ENCODE assay signal across 11 mouse cellular contexts in genomic region chr8:120437207-120437606, GRCm38 (mm10).
A peak's percentile ranks its signal among the peaks of the same experiment; 100 is the strongest.
DNase-seq lines count a peak whose midpoint lies in the region; ATAC-seq and TF ChIP-seq lines count a peak whose summit lies in the region.
"Had no signal": no experiment of that assay in that cellular context is flagged by ENCODE, and none has a peak within 500 bp of the region (broad histone marks: within the 10 kb centered on the region; RNA-seq: fewer than 3 reads in every experiment).

No protein-coding gene starts in this region.

- no peak for DNase-seq in kidney, postnatal 0 days (ENCODE audit: low spot score)
- DNase-seq in kidney, postnatal 4 days: no peak
- peak; percentile 79 for DNase-seq in brain, adult 2 months (ENCODE audit: low read depth, low spot score)
- no peak for DNase-seq in gastrocnemius, postnatal 25 days
- DNase-seq in left cerebral cortex, adult 11 months (ENCODE audit: low spot score): no peak
- DNase-seq: adrenal gland, postnatal 25 days; thymus, postnatal 4 days had no signal

- H3K9ac ChIP-seq in kidney, postnatal 0 days (ENCODE audit: low read depth, low read length): 0 out of 2 replicates have a peak overlapping the region, but pooled peaks have one; percentile 4
- H3K9ac ChIP-seq in forebrain, embryonic 16.5 days (replicated peaks; ENCODE audit: low read depth, low read length): no peak overlapping the region
- H3K9ac ChIP-seq in midbrain, embryonic 16.5 days (ENCODE audit: low read depth, low read length): peak overlapping the region; percentile 32
- no peak overlapping the region for H3K9ac ChIP-seq in intestine, embryonic 16.5 days (ENCODE audit: low read depth, low read length)
- H3K9ac ChIP-seq: liver, embryonic 14.5 days had no signal

- ATAC-seq in kidney, postnatal 0 days (replicated peaks; ENCODE audit: low FRiP score, low read depth): no peak
- no peak for ATAC-seq in forebrain, embryonic 16.5 days
- ATAC-seq in midbrain, embryonic 16.5 days: no peak
- no peak for ATAC-seq in intestine, embryonic 16.5 days

- H3K36me3 ChIP-seq in kidney, postnatal 0 days (ENCODE audit: insufficient read depth, low read length): no peaks in the 10 kb centered on the region
- no peaks in the 10 kb centered on the region for H3K36me3 ChIP-seq in forebrain, embryonic 16.5 days (ENCODE audit: control insufficient read depth, insufficient read depth)
- H3K36me3 ChIP-seq in midbrain, embryonic 16.5 days (ENCODE audit: control insufficient read depth, insufficient read depth, low read length): no peaks in the 10 kb centered on the region
- H3K36me3 ChIP-seq in intestine, embryonic 16.5 days (ENCODE audit: control insufficient read depth, insufficient read depth, low read length): no peaks in the 10 kb centered on the region; the same call in 1 of the 2 replicates

- peaks cover 40% of the 10 kb centered on the region for H3K4me1 ChIP-seq in kidney, postnatal 0 days (replicated peaks; ENCODE audit: insufficient read depth, low read length)
- H3K4me1 ChIP-seq in forebrain, embryonic 16.5 days (replicated peaks; ENCODE audit: control insufficient read depth, insufficient read depth, low read length): peaks cover 66% of the 10 kb centered on the region
- peaks cover 42% of the 10 kb centered on the region for H3K4me1 ChIP-seq in midbrain, embryonic 16.5 days (ENCODE audit: control insufficient read depth, insufficient read depth, low read length)
- H3K4me1 ChIP-seq in intestine, embryonic 16.5 days (ENCODE audit: control insufficient read depth, insufficient read depth, low read length): peaks cover 46% of the 10 kb centered on the region

- no peak overlapping the region for H3K27ac ChIP-seq in kidney, postnatal 0 days
- H3K27ac ChIP-seq in forebrain, embryonic 16.5 days (ENCODE audit: low read length): peak overlapping the region; percentile 64
- peak overlapping the region; percentile 40 for H3K27ac ChIP-seq in midbrain, embryonic 16.5 days (ENCODE audit: low read length)
- no peak overlapping the region for H3K27ac ChIP-seq in intestine, embryonic 16.5 days (ENCODE audit: low read length)
- H3K27ac ChIP-seq: liver, embryonic 14.5 days had no signal

- TF ChIP-seq CTCF in kidney, postnatal 0 days (IDR thresholded peaks at IDR 0.05; ENCODE audit: low read depth): no peak

- no peaks in the 10 kb centered on the region for H3K27me3 ChIP-seq in kidney, postnatal 0 days (ENCODE audit: insufficient read depth, low read length)
- H3K27me3 ChIP-seq in forebrain, embryonic 16.5 days (replicated peaks; ENCODE audit: control insufficient read depth, insufficient read depth, low read length): no peaks in the 10 kb centered on the region
- no peaks in the 10 kb centered on the region for H3K27me3 ChIP-seq in midbrain, embryonic 16.5 days (ENCODE audit: control insufficient read depth, insufficient read depth, low read depth, low read length)
- no peaks in the 10 kb centered on the region for H3K27me3 ChIP-seq in intestine, embryonic 16.5 days (replicated peaks; ENCODE audit: control insufficient read depth, insufficient read depth, low read length)

- WGBS in kidney, postnatal 0 days: 43% methylated on average over 1 of the region's 1 CpGs
- WGBS in forebrain, embryonic 16.5 days: 53% methylated on average over 1 of the region's 1 CpGs
- WGBS in midbrain, embryonic 16.5 days: 100% methylated on average over 1 of the region's 1 CpGs
- WGBS in intestine, embryonic 16.5 days: 73% methylated on average over 1 of the region's 1 CpGs

- no peaks in the 10 kb centered on the region for H3K9me3 ChIP-seq in kidney, postnatal 0 days (replicated peaks; ENCODE audit: low read length)
- H3K9me3 ChIP-seq in forebrain, embryonic 16.5 days (ENCODE audit: control insufficient read depth, low read length): no peaks in the 10 kb centered on the region
- H3K9me3 ChIP-seq in midbrain, embryonic 16.5 days (replicated peaks; ENCODE audit: control insufficient read depth, low read length, poor library complexity, severe bottlenecking): no peaks in the 10 kb centered on the region
- H3K9me3 ChIP-seq in intestine, embryonic 16.5 days (ENCODE audit: control insufficient read depth, low read length): peaks cover 5% of the 10 kb centered on the region; the same call in 1 of the 2 replicates

- no peak overlapping the region for H3K4me3 ChIP-seq in kidney, postnatal 0 days (replicated peaks; ENCODE audit: low read depth, low read length)
- H3K4me3 ChIP-seq in forebrain, embryonic 16.5 days (replicated peaks; ENCODE audit: low read length): no peak overlapping the region
- H3K4me3 ChIP-seq in midbrain, embryonic 16.5 days (ENCODE audit: low read depth, low read length): no peak overlapping the region
- no peak overlapping the region for H3K4me3 ChIP-seq in intestine, embryonic 16.5 days (ENCODE audit: low read length)

- no peak overlapping the region for H3K4me2 ChIP-seq in kidney, postnatal 0 days (ENCODE audit: low read length)
- H3K4me2 ChIP-seq in forebrain, embryonic 16.5 days (ENCODE audit: low read length): no peak overlapping the region
- H3K4me2 ChIP-seq in midbrain, embryonic 16.5 days (ENCODE audit: low read length): no peak overlapping the region
- H3K4me2 ChIP-seq in intestine, embryonic 16.5 days (ENCODE audit: low read depth, low read length): no peak overlapping the region

Comparison
In these comparisons a context has a peak if more than half of its experiments do, and no peak if none do; other contexts are left out.
1. H3K27ac ChIP-seq: peak in forebrain, embryonic 16.5 days (single experiment) and midbrain, embryonic 16.5 days (single experiment); none in kidney, postnatal 0 days (single experiment) and intestine, embryonic 16.5 days (single experiment).
2. H3K9ac ChIP-seq: peak in kidney, postnatal 0 days (single experiment) and midbrain, embryonic 16.5 days (single experiment); none in forebrain, embryonic 16.5 days (single experiment) and intestine, embryonic 16.5 days (single experiment).